Mouse (Mus musculus) adrenal gland, adult 8-10 months (tissue): ENCODE data around the gene Lzts3. TPM values are rescaled to one million over a fixed set of nuclear protein-coding genes. Genes with fewer than 3 reads are reported as not detected.

Source experiments
- DNase-seq: peaks from one replicate; pipeline ENCODE4 v3.0.0; 2022
- total RNA-seq, 4 experiments: library from RNA; stranded (reverse); gene quantifications; 2 replicates each; pipeline ENCODE4 v1.2.4; 2022

Lzts3 gene
- total RNA-seq, 4 experiments from 2014 or later: 17.0 to 27.6 (median 21.1) TPM

GRCm38 (mm10) chr2:130634739-130635411 is 7.7 kb downstream of the Lzts3 start:
- DNase-seq: no peak

- DNase-seq: no peak
Measured at GRCm38 (mm10) chr2:130634006-130634738, 8.4 kb downstream of the Lzts3 start.

GRCm38 (mm10) chr2:130632887-130633675 is 9.5 kb downstream of the Lzts3 start:
- no peak for DNase-seq

- DNase-seq: no peak
Measured at GRCm38 (mm10) chr2:130632416-130632815, 10.2 kb downstream of the Lzts3 start.

- DNase-seq: peak; percentile 85
Measured at GRCm38 (mm10) chr2:130629839-130630203, 12.8 kb downstream of the Lzts3 start, which contains the start of the genes Fastkd5 and Ubox5. Gene Fastkd5, minus strand, starts transcription at chr2:130630027. Gene Ubox5, minus strand, starts transcription at chr2:130630038.

- DNase-seq: no peak
Measured at GRCm38 (mm10) chr2:130629080-130629838, 13.3 kb downstream of the Lzts3 start.

GRCm38 (mm10) chr2:130628424-130628823 is 14.2 kb downstream of the Lzts3 start:
- no peak for DNase-seq

GRCm38 (mm10) chr2:130618972-130619371 is 23.6 kb downstream of the Lzts3 start:
- DNase-seq: no peak

GRCm38 (mm10) chr2:130613091-130613490 is 29.5 kb downstream of the Lzts3 start:
- no peak for DNase-seq

GRCm38 (mm10) chr2:130602195-130602594 is 40.4 kb downstream of the Lzts3 start:
- no peak for DNase-seq

GRCm38 (mm10) chr2:130598399-130598798 is 44.2 kb downstream of the Lzts3 start:
- DNase-seq: no peak

- no peak for DNase-seq
Measured at GRCm38 (mm10) chr2:130597601-130598010, 45.0 kb downstream of the Lzts3 start.

GRCm38 (mm10) chr2:130595596-130595995 is 47.0 kb downstream of the Lzts3 start:
- DNase-seq: no peak

- no peak for DNase-seq
Measured at GRCm38 (mm10) chr2:130591016-130591415, 51.6 kb downstream of the Lzts3 start.

GRCm38 (mm10) chr2:130589761-130590160 is 52.8 kb downstream of the Lzts3 start:
- DNase-seq: no peak

- DNase-seq: no peak
Measured at GRCm38 (mm10) chr2:130589157-130589556, 53.4 kb downstream of the Lzts3 start.

- no peak for DNase-seq
Measured at GRCm38 (mm10) chr2:130588373-130588772, 54.2 kb downstream of the Lzts3 start.

- no peak for DNase-seq
Measured at GRCm38 (mm10) chr2:130586016-130586415, 56.6 kb downstream of the Lzts3 start.

GRCm38 (mm10) chr2:130583902-130584560 is 58.6 kb downstream of the Lzts3 start:
- no peak for DNase-seq
